Mouse (Mus musculus) left cerebral cortex, adult 2 months (tissue): Measurements from ENCODE around the gene Il25. TPM values are rescaled to one million over a fixed set of nuclear protein-coding genes. Genes with fewer than 3 reads are reported as not detected.
A peak's percentile ranks its signal among the peaks of the same experiment; 100 is the strongest.

Experiments used
- DNase-seq, 2 experiments: peaks; one replicate each; pipeline ENCODE4 v3.0.0; 2021 to 2022; ENCODE audit warnings: low spot score in 2 of 2, mixed read lengths in 1 of 2; ENCODE audit errors: extremely low spot score in 1 of 2
- H3K27ac ChIP-seq: fragments of 200-600 bp; 2 replicates; pipeline ENCODE4 v1.8.1; 2022
- H3K4me3 ChIP-seq: fragments of 200-600 bp; 2 replicates; pipeline ENCODE4 v1.8.1; 2022
- CTCF ChIP-seq: fragments of 200-600 bp; IDR thresholded peaks from 2 replicates; pipeline ENCODE4 v1.8.1; 2022; ENCODE audit warnings: antibody characterized with exemption, mild to moderate bottlenecking, moderate library complexity
- intact Hi-C: fragments of 180-260 bp; cut with DNase I; formaldehyde crosslinking; loops from one replicate; pipeline ENCODE4 v1.15.1; 2025
- total RNA-seq, 2 experiments: library from RNA; stranded (reverse); gene quantifications; 2 replicates each; pipeline ENCODE4 v1.2.3; 2021

Gene Il25
- total RNA-seq, 2 experiments from 2014 or later = not detected

GRCm38 (mm10) chr14:54912109-54912850 is 20.2 kb upstream of the Il25 start:
- peak overlapping the region; percentile 99 for H3K27ac ChIP-seq
- H3K4me3 ChIP-seq = peak overlapping the region; percentile 99
- no peak for TF ChIP-seq CTCF
- peak; percentile 34 to 35 for DNase-seq
- intact Hi-C loops = loop anchor here (5.0 kb wide), 1 partner anchor 185 kb away; no protein-coding TSS in a partner anchor

- Histone ChIP-seq H3K4me3 (peak within 1 kb of the TSS; percentile 99), H3K27ac (peak within 1 kb of the TSS; percentile 99)
- no peak for TF ChIP-seq CTCF
- DNase-seq = peak; percentile 82 to 84
- intact Hi-C loops = loop anchor here (5.0 kb wide), 1 partner anchor 184 kb away; no protein-coding TSS in a partner anchor
Observed at GRCm38 (mm10) chr14:54912886-54913285, 19.6 kb upstream of the Il25 start, which contains the start of gene Slc22a17. TSS of gene Slc22a17 (minus strand) at chr14:54913132.

DNA sequence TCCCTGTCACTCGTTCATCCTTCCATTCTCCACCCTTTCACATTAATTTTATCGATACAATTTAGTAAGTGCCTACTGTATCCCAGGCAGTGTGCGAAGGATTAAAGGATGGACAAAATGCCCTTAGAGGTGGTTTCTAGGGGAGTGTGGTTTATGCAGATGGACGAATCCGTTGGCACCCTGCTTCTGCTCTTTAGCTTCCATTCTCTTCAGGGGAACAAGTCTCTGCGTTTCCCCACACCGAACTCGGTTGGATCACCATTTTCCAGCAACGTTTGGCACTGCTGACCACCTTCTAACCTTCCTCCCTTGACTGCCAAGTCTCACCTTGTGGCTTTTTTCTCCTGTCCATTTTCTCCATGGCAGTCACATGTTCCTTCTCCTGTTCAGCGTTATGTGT is 19.2 kb upstream of the Il25 start:
- Histone ChIP-seq H3K4me3 (peak overlapping the region; percentile 99), H3K27ac (peak overlapping the region; percentile 99)
- intact Hi-C loops = loop anchor here (5.0 kb wide), 1 partner anchor 184 kb away; no protein-coding TSS in a partner anchor
- DNase-seq = no peak
- no peak for TF ChIP-seq CTCF

- Histone ChIP-seq H3K27ac (no peak overlapping the region), H3K4me3 (no peak overlapping the region)
- intact Hi-C loops = no loop called here
- no peak for DNase-seq
- TF ChIP-seq CTCF = no peak
Observed at GRCm38 (mm10) chr14:54920076-54920685, 12.3 kb upstream of the Il25 start.

DNA sequence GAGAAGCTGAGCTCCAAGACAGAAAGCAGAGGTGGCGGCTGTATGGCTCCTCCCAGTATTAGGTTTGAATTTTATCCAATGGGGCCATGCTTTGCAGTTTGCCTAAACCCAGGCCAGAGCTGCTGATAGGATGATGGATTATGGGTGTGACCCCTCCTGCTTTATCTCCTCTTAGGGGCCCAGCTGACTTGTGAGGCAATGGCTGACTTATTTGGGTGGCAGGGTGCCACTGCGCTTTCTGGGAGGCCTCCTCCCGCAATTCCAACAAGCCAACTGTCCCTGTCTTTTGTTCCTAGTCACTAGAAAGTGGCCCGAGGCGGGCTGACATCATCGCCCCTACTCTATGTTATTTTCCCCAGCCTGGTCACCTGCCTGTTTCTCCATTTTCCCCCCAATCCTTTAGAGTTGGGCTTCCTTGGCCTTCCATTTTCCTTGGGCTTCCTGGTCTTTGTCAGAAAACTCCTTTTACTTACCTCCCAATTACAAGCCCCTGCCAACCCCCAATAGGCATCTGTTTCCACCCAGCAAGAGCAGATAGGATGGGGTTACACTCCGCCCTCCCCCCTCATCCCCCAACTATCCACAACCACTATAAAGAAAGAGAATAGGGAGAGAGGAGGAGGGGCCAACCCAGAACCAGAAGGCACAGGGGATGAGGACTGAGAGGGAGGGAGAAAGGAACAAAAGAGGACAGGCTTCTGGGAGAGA is 7.7 kb upstream of the Il25 start:
- H3K4me3 ChIP-seq = no peak overlapping the region
- intact Hi-C loops = no loop called here
- DNase-seq = no peak
- TF ChIP-seq CTCF = no peak
- H3K27ac ChIP-seq = no peak overlapping the region; the same call in 1 of the 2 replicates

GRCm38 (mm10) chr14:54925349-54926342 is 6.8 kb upstream of the Il25 start, which contains the start of gene Efs:
TSS of gene Efs (minus strand) at chr14:54926126.
- Histone ChIP-seq H3K27ac (peak within 1 kb of the TSS; percentile 76), H3K4me3 (peak within 1 kb of the TSS; percentile 54)
- intact Hi-C loops = no loop called here
- DNase-seq = peak; percentile 53 to 55
- no peak for TF ChIP-seq CTCF

- TF ChIP-seq CTCF = no peak
- intact Hi-C loops = no loop called here
- Histone ChIP-seq H3K27ac (peak overlapping the region; percentile 76), H3K4me3 (peak overlapping the region; percentile 54)
- DNase-seq = no peak
Observed at GRCm38 (mm10) chr14:54926401-54927158, 5.9 kb upstream of the Il25 start.

DNA sequence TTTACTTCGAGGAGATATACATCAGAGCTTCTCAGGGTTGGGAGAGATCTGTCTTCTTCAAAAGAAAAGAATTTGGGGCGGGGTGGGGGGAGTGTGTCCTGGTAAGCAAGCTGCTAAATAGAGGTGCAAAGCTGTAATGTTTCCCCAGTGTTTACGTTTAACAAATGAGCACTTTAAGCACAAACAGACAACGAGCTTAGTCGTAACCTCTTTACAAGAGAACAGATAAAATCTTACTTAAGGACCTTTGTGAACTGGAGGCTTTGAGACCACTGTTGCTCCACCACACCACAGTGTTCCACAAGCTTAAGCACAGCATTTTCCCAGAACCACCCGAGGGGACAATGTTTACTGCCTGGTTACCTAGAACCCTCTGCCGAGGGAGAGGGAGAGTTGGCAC is 5.2 kb upstream of the Il25 start:
- intact Hi-C loops = no loop called here
- TF ChIP-seq CTCF = no peak
- peak overlapping the region; percentile 76 for H3K27ac ChIP-seq
- no peak for DNase-seq
- H3K4me3 ChIP-seq = no peak overlapping the region

- H3K27ac ChIP-seq = no peak overlapping the region
- intact Hi-C loops = no loop called here
- no peak for TF ChIP-seq CTCF
- H3K4me3 ChIP-seq = no peak overlapping the region
- DNase-seq = no peak
Observed at GRCm38 (mm10) chr14:54929801-54930200, 2.7 kb upstream of the Il25 start.

- DNase-seq = no peak
- H3K4me3 ChIP-seq = no peak overlapping the region
- intact Hi-C loops = no loop called here
Observed at GRCm38 (mm10) chr14:54930431-54930830, 2.1 kb upstream of the Il25 start.

More at GRCm38 (mm10) chr14:54930431-54930830, 2.1 kb upstream of the Il25 start:
- TF ChIP-seq CTCF = no peak
- no peak overlapping the region for H3K27ac ChIP-seq
